Mouse (Mus musculus) urinary bladder, postnatal 25 days (tissue): ENCODE results near the gene Tbc1d2b.

Experiments
- DNase-seq: peaks from one replicate; pipeline ENCODE4 v3.0.0; 2022; ENCODE audit warnings: low spot score

The Tbc1d2b gene

GRCm38 (mm10) chr9:90172528-90173321 lies 97.9 kb downstream of the Tbc1d2b start:
- no peak for DNase-seq

DNA sequence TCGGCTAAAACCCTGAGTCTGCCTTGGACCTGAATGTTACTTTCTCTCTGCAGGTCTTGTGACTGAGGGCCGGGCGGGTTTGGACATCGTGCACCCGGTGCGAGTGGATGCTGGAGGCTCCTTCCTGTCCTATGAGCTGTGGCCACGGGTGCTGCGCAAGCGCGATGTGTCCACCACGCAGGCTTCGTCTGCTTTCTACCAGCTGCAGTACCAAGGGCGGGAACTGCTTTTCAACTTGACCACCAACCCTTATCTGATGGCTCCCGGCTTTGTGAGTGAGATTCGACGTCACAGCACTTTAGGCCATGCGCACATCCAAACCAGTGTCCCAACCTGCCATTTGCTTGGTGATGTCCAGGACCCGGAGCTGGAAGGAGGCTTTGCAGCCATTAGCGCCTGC lies 99.2 kb downstream of the Tbc1d2b start:
- DNase-seq = no peak

DNA sequence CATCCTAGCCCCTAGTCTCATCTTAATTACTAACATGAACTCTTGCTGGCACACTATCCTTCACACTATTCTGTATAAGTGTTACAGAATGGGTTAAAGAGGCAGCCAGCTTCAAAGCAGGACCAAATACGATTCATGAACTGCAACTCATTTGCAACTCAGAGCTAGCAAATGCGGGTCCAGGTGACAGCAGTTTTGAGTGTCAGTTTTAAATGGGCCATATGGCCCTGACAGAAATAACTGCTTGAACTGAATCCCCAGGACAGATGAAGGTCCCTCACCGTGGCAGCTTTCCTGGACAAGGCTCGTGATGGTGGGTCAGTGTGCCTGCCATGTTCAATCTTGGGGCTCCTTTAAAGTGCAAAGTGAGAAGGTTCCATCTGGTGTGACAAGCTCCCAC lies 100.6 kb downstream of the Tbc1d2b start:
- no peak for DNase-seq

GRCm38 (mm10) chr9:90166615-90167014 lies 104.0 kb downstream of the Tbc1d2b start:
- DNase-seq = no peak

- no peak for DNase-seq
Measured at GRCm38 (mm10) chr9:90165590-90165989, 105.0 kb downstream of the Tbc1d2b start.

DNA sequence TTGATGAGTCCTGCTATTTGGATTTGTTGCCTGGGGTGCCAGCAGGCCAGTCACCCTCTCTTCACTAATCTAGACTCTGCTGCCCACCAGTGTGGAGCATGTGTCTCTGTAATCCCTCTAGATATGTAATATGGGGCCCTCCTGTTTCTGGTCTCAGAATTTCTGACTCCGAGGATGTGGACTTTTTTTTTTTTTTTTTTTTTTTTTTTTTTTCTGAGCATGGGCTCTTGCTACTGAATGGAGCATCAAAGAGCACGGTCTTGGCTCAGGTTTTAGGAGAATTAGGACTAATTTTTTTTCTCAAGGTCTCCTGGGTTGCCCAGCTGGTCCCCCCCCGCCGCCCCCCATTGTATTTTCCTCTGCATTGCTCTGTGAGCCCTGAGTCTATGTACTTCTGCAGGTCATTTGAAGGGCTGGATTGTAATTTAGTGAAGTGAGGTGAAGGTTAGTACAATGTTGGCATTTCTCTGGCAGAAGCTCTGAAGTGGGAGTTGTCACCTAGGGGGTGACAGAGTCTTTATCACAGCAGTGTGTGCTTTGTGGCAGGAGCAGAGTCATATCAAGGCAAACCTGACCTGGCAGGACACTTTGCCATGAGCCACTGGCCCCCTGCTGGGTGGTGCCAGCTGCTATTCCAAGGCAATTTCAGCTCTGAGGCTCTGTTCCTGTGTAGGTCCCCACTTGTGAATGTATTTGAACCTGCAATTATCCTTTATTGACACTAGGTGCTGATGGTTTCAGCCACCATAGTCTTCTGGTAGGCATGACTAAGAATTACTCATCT lies 105.7 kb downstream of the Tbc1d2b start:
- DNase-seq = no peak

- peak; percentile 33 for DNase-seq
Measured at GRCm38 (mm10) chr9:90163749-90164095, 106.9 kb downstream of the Tbc1d2b start.

DNA sequence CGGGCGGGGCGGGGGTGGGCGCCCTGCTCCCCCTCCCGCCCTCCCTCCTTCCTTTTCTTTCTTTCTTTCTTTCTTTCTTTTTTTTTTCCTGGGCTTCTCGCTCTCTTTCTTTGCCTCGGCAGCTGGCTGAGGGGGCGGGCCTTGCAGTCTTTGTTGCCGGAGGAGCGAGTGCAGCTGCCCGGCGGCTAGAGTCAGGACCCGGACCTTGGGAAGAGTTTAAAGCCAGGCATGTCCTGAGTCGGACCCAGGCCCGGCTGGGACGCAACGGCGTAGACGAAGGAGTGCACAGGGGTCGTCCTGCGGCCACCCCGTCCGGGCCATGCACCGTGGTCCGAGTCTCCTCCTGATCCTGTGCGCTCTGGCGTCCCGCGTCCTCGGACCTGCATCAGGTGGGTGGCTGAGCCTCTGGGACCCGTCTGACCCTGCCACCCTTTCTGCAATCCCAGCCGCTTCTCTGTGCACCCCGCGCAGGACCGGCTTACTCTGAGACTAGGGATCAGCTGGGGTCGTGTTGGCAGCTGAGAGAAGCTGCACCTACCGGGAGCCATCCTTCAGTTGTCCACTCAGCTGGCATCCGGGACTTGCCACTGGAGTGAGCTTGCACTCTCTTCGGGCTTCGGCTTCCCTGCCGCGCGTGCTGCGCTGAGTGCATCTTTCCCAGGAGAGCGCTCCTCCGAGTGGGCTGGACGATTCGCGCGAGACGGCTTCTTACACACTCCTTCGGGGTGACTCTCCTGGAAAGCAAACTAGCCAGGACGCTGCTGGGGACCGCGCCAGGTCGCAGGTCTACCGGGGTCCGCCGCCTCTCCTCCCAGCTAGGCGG lies 107.5 kb downstream of the Tbc1d2b start, which contains the start of gene Adamts7:
Gene Adamts7 (plus strand): TSS at position 144 of the 823 bp plus-strand sequence.
- no peak for DNase-seq

DNA sequence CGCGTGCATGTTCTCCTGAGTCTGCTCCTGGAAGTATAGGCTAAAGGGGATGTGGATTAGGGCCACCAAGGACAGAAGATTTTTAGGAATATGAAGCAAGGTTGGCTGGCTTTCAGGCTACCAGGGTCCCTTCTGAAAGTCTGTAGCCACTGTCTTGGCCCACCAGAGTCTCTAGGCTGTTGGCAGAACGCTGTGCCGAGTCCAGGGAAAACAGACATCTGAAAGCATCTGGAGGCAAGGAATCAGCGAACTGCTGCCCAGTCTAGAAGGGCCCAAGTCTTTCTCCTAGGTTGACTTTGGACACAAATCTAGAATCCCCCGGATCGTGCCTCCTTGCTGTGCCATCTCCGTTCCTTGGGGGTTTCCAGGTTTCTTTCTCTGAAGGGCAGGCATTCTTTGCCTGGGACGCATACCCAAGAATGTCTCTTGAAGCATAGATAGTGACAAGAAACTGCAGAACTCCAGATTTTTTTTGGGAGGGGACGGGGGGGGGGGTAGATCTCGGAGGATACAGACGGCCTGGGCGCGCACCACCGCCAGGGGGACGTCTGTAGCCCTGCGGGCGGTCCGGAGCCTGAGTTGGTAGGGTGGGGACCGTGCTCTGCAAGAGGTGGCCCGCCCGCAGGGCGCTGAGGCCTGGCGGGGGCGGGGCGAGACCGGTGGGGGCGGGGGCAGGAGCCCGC lies 108.2 kb downstream of the Tbc1d2b start:
- peak; percentile 56 for DNase-seq
